Mouse (Mus musculus): ENCODE data around the gene Hmbs. TPM values are rescaled to one million over a fixed set of nuclear protein-coding genes. Genes with fewer than 3 reads are reported as not detected.

The Hmbs gene
- polyA plus RNA-seq (2014; fragmentation: Illumina TruSeq; extraction: RNeasy Lipid Tissue Mini Kit (QIAGEN cat#74804); ENCODE audit: low read depth, low replicate concordance) = 12.6 TPM

DNA sequence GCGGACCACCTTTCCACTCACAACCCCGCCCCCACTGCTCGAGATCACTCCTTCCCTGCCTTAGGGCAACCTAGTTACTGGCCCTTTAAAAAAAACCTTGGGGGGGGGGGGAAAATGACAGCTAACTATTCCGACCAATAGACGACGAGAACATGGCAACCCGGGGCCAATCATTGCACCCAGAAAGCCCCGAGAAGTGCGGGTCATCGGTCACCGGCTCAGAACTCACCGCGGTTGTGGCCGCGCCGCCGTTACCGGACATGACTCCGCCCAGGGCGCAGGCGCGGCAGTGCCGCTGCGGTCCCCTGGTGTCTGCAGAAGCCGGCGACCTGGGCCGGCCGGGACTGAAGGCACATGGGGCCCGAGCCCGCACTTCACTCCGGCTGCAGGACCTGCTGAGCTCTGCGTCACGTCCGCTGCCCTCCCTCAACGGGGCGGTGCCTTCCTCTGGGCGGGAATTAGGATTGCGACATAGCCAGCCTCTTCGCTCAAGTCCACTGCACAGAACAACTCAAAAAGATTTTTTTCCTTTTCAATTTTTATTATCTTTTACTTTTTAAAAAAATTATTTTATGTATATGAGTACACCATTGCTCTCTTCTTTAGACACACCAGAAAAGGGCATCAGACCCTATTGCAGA lies at the start of gene Hmbs:
Gene Hmbs (minus strand): TSS at position 448 of the 641 bp plus-strand sequence.

DNA sequence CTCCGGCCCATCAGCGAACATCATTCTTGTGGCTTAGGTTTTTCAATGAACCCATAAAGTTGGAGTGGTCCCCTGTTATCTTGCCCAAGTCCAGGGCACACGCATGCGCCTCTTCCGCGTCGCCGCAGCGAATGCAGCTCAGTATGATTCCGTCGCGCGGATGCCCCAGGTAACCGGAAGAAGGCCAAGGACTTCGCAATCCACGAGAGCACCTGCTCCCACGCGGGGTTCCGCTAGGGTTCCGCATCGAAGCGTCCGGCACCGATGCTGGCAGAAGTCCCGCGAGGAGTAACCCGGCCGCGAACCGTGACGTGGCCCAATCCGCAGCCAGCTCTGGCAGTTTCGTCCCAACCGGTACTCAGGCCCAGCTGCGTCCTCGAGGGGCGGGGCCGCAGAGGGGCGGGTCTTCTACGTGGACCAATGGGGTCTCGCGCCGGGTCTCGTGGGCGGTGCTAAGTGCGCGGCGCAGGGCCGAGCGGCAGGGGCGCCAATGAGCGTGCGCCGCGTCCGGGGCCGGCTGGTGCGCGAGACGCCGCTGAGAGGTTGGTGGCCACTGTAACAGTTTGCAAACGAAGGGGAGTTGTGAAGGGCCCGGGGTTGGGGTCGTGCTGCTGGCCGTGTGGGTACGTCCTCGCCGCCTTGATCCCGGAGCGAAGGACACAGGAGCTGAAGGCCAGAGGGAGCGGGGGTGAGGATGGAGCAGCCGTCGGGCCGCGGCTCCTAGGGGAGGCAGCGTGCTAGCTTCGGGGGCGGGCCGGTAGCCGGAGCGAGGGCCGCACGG lies 35.2 kb upstream of the Hmbs start, which contains the start of gene Hyou1:
Gene Hyou1 (plus strand): TSS at position 437 of the 781 bp plus-strand sequence.

DNA sequence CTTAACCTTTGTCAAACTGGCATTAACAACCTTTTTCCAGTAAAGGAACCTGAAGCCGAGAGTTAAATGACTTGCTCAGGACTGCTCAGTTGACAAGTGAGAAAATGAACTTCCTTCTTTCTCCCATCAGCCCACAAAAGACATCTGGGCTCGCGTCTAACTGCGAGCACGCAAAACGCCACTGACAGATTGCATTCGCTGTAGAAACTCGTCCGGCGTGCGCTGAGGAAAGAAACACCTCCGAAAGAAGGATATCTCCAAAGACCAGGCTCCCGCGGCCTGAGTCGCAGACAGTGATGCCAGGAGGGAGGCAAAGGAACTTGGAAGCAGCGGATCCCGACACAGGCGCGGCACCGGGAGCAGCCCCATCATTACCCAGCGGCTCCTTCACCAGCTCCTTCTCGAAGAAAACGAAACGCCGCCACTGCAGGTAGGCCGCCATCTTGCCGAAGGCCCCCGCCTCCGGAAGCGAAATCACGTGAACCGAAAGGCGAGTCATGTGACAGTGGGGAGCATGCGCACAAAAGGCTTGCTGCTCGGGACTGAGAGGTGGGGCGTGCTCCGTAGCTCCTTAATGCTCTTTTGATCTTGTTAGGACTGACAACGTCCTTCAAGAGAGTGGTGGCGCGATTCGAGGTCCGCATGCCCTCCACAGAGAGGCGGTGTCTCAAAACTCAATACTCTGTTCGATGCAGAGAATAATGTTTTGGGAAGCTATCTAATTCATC lies 17.3 kb upstream of the Hmbs start, which contains the start of gene Vps11:
Gene Vps11 (minus strand): TSS at position 481 of the 728 bp plus-strand sequence.

DNA sequence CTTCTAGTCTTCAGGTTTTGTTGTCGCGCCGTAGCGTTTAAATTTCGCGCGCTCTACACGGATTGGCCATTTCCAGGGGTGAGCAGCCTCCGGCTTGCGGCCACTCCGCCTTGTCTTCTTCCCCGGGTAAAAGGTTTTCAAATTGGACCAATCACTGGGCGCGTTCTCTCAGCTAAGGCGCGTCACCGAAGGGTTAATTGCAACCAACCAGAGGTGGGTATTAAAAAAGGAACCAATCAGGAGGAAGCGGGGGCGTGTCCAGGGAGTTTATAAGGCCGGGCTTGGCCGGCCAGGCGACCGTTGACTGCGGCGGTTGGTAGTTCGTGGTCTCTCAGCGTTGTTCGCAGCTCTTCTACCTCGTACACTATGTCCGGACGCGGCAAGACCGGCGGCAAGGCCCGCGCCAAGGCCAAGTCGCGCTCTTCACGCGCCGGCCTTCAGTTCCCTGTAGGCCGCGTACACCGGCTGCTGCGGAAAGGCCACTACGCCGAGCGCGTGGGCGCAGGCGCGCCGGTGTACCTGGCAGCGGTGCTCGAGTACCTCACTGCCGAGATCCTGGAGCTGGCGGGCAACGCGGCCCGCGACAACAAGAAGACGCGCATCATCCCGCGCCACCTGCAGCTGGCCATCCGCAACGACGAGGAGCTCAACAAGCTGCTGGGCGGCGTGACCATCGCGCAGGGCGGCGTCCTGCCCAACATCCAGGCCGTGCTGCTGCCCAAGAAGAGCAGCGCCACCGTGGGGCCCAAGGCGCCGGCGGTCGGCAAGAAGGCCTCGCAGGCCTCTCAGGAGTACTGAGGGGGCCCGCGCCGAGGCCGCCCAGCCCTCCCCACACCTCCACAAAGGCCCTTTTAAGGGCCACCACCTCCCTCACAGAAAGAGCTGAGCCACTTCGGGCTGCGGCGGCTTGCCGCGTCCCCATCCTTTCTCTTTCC lies 9.4 kb downstream of the Hmbs start, which contains the start of gene H2afx:
Gene H2afx (plus strand): TSS at position 299 of the 935 bp plus-strand sequence.

DNA sequence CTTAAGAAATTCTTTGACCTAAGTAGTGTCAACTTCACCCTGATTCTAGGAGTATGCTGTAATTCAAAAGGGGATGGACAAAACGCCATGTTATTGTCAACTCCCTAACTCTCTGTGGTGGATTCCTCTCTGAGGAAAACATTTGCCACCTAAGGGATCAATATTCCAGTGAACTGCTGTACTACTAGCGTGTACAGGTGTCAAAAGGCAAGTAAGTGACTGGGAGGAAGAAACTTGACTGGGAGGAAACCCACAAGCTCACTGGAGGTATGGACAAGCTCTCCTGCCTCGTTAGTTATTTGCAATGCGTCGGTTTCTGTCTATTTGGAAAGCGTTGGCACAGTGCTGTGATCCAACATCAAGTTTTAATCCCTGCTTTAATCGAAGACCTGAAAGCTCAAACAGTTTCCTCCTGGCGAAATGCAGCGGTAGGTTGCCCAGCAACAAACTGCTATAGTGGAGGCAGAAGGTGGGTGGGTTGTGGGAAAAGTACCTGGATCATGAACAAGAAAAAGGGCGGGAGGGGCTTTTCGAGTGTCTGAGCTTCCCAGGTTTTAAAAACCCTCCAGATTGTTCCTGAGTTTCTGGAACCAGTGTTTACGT lies 18.2 kb downstream of the Hmbs start, which contains the start of gene Dpagt1:
Gene Dpagt1 (plus strand): TSS at position 252 of the 603 bp plus-strand sequence.

DNA sequence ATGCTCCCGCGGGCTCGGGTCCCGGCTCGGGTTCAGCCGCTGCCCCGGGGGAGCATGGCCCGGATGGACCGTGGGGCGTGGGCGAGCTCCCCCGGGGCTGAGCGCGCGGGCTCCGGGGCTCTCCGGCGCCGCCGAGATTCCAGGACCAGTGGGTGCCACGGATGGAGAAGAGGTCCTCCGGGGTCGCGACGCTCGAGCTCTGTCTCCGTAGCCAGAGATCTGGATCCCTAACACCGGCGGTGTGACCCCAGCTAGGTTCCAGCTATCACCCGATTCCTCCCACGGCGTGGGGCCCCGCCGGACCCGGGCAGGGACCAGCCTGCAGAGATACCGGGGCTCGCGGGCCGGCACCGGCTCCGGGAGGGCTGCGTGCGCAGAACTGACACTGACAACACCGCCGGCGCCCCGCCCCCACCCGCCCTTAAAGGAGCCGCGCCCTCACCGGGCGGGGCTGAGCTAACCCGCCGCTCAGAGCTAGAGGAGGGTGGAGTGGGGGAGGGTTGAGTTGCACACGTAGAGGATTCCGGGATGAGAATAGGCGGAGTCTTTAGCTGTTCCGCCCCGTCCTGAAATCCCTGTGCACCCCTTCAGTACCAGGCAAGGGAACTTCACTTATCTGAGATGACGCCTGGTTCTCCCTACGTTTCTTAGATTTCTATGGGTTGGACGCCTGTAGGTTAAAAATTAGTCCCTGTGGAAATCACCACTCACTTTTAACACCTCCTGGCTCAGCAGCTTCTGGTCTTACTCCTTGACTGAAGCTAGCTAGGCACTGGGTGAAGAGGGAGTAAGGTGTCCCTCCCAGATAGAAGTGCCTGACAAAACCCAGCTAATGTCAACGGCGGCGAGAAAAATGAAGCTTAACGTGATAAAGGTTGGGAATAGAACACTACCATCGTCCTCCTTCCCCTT lies 23.9 kb downstream of the Hmbs start, which contains the start of gene C2cd2l:
Gene C2cd2l (minus strand): TSS at position 399 of the 912 bp plus-strand sequence.

DNA sequence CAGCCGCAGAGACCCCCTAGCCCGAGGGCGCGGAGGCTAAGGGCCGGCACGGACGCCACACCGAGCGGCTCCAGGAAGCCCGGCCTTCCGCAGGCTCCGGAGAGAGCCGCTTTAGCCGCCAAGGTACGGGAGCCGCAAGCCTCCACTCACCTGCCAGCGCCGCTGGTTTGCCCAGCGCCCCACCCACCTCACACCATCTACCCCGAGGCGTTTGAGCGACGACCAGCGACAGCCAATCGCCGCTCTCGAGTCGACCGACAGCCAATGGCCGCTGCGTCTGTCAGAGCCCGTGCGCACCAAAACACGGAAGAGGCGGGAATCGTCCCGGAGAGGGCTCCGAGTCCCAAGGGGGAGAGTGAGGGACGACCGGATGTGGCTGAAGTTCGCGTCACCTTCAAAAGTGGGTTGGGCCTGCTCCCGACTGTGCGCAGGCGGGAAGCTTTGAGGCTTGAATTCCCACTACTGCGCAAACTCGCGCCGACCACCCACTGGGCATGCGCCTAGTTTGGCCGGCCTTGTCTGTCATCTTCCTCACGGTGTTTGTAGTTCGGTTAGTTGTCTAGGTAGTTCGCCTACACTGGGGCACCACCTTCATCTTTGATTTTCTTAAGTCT lies 38.5 kb downstream of the Hmbs start, which contains the start of gene Hinfp:
Gene Hinfp (minus strand): TSS at position 206 of the 614 bp plus-strand sequence.

DNA sequence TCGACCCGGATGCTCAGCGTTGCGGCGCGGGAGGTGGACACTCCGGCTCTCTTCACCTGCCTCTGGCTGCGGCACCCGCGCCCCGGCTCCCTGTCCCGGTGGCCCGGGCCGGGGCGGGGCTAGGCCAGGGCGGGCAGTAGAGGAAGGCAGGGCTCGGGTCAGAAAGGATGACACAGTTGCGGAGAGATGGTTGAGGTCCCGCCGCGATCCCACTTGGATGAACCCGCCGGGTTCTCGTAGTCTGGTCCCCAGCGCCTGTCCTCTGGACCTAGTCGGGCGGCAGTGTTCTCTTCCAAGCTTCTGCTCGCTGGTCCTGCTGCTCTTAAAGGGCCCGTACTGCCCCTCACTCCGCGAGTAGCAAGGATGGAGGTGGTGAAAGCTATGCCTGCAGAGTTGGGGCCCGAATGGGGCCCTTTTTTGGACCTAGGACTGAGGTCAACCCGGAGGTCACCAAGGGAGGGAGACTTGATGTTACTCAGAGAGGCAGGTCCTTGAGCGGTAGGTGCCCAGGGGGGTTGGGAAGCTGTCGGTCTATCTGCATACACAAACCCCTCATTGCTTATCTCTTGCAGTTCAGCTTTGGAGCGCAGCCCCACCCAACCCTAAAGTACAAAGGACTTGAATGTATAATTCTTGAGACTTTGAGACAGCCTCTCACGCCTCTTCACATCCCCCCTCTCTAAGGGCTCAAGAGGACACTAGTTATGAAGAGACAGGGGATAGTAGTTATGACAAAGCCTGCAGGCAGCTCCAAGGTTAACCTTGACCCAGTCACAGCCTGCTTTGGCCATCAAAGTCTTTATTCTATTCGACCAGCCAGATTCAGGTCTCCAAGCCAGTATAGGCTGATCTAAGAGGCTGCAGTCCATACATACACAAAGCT lies 55.7 kb downstream of the Hmbs start, which contains the start of gene Abcg4:
Gene Abcg4 (minus strand): TSS at position 540 of the 883 bp plus-strand sequence.

Other genes starting within 250 kb of the Hmbs start
- 0.14 TPM for gene Mfrp, start 242.5 kb downstream of the Hmbs start, polyA plus RNA-seq (2014; fragmentation: Illumina TruSeq; extraction: RNeasy Lipid Tissue Mini Kit (QIAGEN cat#74804); ENCODE audit: low read depth, low replicate concordance)
- not detected for gene C1qtnf5, start 237.0 kb downstream of the Hmbs start, polyA plus RNA-seq (2014; fragmentation: Illumina TruSeq; extraction: RNeasy Lipid Tissue Mini Kit (QIAGEN cat#74804); ENCODE audit: low read depth, low replicate concordance)
- gene Gm49380, start 230.7 kb downstream of the Hmbs start, polyA plus RNA-seq (2014; fragmentation: Illumina TruSeq; extraction: RNeasy Lipid Tissue Mini Kit (QIAGEN cat#74804); ENCODE audit: low read depth, low replicate concordance) = 0.66 TPM
- gene Rnf26, start 230.7 kb downstream of the Hmbs start, polyA plus RNA-seq (2014; fragmentation: Illumina TruSeq; extraction: RNeasy Lipid Tissue Mini Kit (QIAGEN cat#74804); ENCODE audit: low read depth, low replicate concordance) = 1.6 TPM
- 3.1 TPM for gene Mcam, start 209.8 kb downstream of the Hmbs start, polyA plus RNA-seq (2014; fragmentation: Illumina TruSeq; extraction: RNeasy Lipid Tissue Mini Kit (QIAGEN cat#74804); ENCODE audit: low read depth, low replicate concordance)
- gene Cbl, start 110.2 kb downstream of the Hmbs start, polyA plus RNA-seq (2014; fragmentation: Illumina TruSeq; extraction: RNeasy Lipid Tissue Mini Kit (QIAGEN cat#74804); ENCODE audit: low read depth, low replicate concordance) = 55.7 TPM
- gene Ccdc153, start 103.6 kb downstream of the Hmbs start, polyA plus RNA-seq (2014; fragmentation: Illumina TruSeq; extraction: RNeasy Lipid Tissue Mini Kit (QIAGEN cat#74804); ENCODE audit: low read depth, low replicate concordance) = 0.28 TPM
- not detected for gene Pdzd3, start 92.8 kb downstream of the Hmbs start, polyA plus RNA-seq (2014; fragmentation: Illumina TruSeq; extraction: RNeasy Lipid Tissue Mini Kit (QIAGEN cat#74804); ENCODE audit: low read depth, low replicate concordance)
- not detected for gene Nlrx1, start 75.6 kb downstream of the Hmbs start, polyA plus RNA-seq (2014; fragmentation: Illumina TruSeq; extraction: RNeasy Lipid Tissue Mini Kit (QIAGEN cat#74804); ENCODE audit: low read depth, low replicate concordance)
- not detected for gene Abcg4, start 55.6 kb downstream of the Hmbs start, polyA plus RNA-seq (2014; fragmentation: Illumina TruSeq; extraction: RNeasy Lipid Tissue Mini Kit (QIAGEN cat#74804); ENCODE audit: low read depth, low replicate concordance)
- gene Hinfp, start 38.6 kb downstream of the Hmbs start, polyA plus RNA-seq (2014; fragmentation: Illumina TruSeq; extraction: RNeasy Lipid Tissue Mini Kit (QIAGEN cat#74804); ENCODE audit: low read depth, low replicate concordance) = 8.5 TPM
- 0.56 TPM for gene C2cd2l, start 23.9 kb downstream of the Hmbs start, polyA plus RNA-seq (2014; fragmentation: Illumina TruSeq; extraction: RNeasy Lipid Tissue Mini Kit (QIAGEN cat#74804); ENCODE audit: low read depth, low replicate concordance)
- gene Dpagt1, start 18.2 kb downstream of the Hmbs start, polyA plus RNA-seq (2014; fragmentation: Illumina TruSeq; extraction: RNeasy Lipid Tissue Mini Kit (QIAGEN cat#74804); ENCODE audit: low read depth, low replicate concordance) = 1.9 TPM
- gene H2afx, start 9.5 kb downstream of the Hmbs start, polyA plus RNA-seq (2014; fragmentation: Illumina TruSeq; extraction: RNeasy Lipid Tissue Mini Kit (QIAGEN cat#74804); ENCODE audit: low read depth, low replicate concordance) = 7.2 TPM
- 7.6 TPM for gene Vps11, start 17.4 kb upstream of the Hmbs start, polyA plus RNA-seq (2014; fragmentation: Illumina TruSeq; extraction: RNeasy Lipid Tissue Mini Kit (QIAGEN cat#74804); ENCODE audit: low read depth, low replicate concordance)
- 30.7 TPM for gene Hyou1, start 35.3 kb upstream of the Hmbs start, polyA plus RNA-seq (2014; fragmentation: Illumina TruSeq; extraction: RNeasy Lipid Tissue Mini Kit (QIAGEN cat#74804); ENCODE audit: low read depth, low replicate concordance)
- gene Slc37a4, start 52.6 kb upstream of the Hmbs start, polyA plus RNA-seq (2014; fragmentation: Illumina TruSeq; extraction: RNeasy Lipid Tissue Mini Kit (QIAGEN cat#74804); ENCODE audit: low read depth, low replicate concordance) = 1.4 TPM
- 518 TPM for gene Rps25, start 62.9 kb upstream of the Hmbs start, polyA plus RNA-seq (2014; fragmentation: Illumina TruSeq; extraction: RNeasy Lipid Tissue Mini Kit (QIAGEN cat#74804); ENCODE audit: low read depth, low replicate concordance)
- 43.6 TPM for gene Trappc4, start 63.4 kb upstream of the Hmbs start, polyA plus RNA-seq (2014; fragmentation: Illumina TruSeq; extraction: RNeasy Lipid Tissue Mini Kit (QIAGEN cat#74804); ENCODE audit: low read depth, low replicate concordance)
- 6.5 TPM for gene Ccdc84, start 74.3 kb upstream of the Hmbs start, polyA plus RNA-seq (2014; fragmentation: Illumina TruSeq; extraction: RNeasy Lipid Tissue Mini Kit (QIAGEN cat#74804); ENCODE audit: low read depth, low replicate concordance)
- gene Foxr1, start 96.9 kb upstream of the Hmbs start, polyA plus RNA-seq (2014; fragmentation: Illumina TruSeq; extraction: RNeasy Lipid Tissue Mini Kit (QIAGEN cat#74804); ENCODE audit: low read depth, low replicate concordance) = 1.3 TPM
- gene Upk2, start 110.7 kb upstream of the Hmbs start, polyA plus RNA-seq (2014; fragmentation: Illumina TruSeq; extraction: RNeasy Lipid Tissue Mini Kit (QIAGEN cat#74804); ENCODE audit: low read depth, low replicate concordance) = not detected
- gene Bcl9l, start 138.6 kb upstream of the Hmbs start, polyA plus RNA-seq (2014; fragmentation: Illumina TruSeq; extraction: RNeasy Lipid Tissue Mini Kit (QIAGEN cat#74804); ENCODE audit: low read depth, low replicate concordance) = 0.39 TPM
- gene Cxcr5, start 217.6 kb upstream of the Hmbs start, polyA plus RNA-seq (2014; fragmentation: Illumina TruSeq; extraction: RNeasy Lipid Tissue Mini Kit (QIAGEN cat#74804); ENCODE audit: low read depth, low replicate concordance) = 13.8 TPM

All from testis, adult 10 weeks (tissue).